Mouse (Mus musculus): ENCODE data around the gene Pdhx.

Gene Pdhx

DNA sequence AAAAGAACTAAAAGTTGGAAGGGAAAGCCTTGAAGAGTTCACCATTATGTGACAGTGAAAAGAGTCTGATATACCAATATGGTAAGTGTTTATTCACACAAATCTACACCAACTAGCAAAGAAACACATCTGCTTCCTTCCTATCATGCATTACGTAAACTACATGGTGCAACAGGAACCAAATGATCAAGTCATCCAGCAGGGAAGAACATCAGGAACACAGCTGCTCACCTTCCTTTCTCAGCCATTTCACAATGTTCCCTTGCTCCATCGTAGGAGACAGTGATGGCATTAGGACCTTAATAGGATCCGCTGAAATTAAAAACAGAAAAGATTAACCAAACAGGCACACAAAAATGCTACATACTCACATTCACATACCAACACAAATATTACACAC lies 15.0 kb downstream of the Pdhx start:
- no peak for DNase-seq (ENCODE audit: low spot score)

- DNase-seq (ENCODE audit: low spot score) = no peak
Measured at GRCm38 (mm10) chr2:103055820-103056219, 17.5 kb downstream of the Pdhx start.

- no peak for DNase-seq (ENCODE audit: low spot score)
Measured at GRCm38 (mm10) chr2:103051937-103052893, 21.1 kb downstream of the Pdhx start.

DNA sequence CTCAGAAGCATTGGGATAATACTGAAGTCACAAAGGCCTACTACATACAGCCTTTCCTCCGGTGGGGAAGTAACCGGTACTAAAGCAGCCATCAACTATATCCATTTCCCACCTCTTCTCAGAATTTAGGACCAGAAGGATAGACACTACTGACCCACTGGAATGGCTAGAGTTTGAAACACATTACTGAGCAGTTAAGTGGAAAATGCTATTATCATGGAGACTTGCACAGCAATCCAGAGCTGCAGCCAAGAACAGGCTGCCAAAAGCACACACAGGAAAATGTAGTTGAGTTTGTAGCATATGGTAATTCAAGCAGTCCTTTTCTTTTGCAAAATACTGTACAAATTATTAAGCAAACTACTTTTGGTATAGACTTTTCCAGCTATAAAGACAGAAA lies 28.0 kb downstream of the Pdhx start:
- DNase-seq (ENCODE audit: low spot score) = no peak

DNA sequence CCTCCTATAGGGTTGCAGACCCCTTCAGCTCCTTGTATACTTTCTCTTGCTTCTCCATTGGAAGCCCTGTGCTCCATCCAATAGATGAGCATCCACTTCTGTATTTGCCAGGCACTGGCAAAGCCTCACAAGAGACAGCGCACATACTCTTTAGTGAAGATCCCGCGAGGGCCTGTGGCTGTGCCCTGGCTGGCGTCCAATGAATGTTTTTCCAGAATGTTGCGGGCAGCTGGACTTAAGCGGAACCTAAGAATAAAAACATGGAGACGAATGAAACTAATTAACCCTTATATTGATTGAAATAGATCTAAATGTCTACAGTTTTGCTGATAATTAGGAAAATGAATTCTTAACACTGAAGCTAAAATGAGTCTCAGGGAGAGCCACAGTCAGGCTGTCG lies 32.4 kb downstream of the Pdhx start:
- no peak for DNase-seq (ENCODE audit: low spot score)

- no peak for DNase-seq (ENCODE audit: low spot score)
Measured at GRCm38 (mm10) chr2:103037831-103038230, 35.5 kb downstream of the Pdhx start.

DNA sequence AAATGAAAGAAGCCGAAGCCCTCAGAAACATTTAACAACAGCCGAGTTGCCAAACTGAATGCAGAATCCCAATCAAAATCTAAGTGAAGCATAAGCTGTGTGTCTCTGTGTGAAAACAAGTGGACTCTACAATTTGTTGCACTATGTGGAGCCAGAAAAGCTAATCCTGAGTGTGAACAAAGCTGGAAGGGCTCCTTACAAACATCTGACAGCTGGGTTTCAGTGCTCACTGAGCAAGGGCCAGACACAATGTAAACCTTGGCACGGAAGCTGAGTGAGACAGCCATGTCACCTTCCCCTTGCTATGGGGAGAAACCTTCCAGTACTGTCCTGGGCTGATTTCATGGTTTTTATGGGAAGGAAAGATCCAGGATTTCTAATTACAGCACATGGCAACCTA lies 50.6 kb downstream of the Pdhx start:
- no peak for DNase-seq (ENCODE audit: low spot score)

DNA sequence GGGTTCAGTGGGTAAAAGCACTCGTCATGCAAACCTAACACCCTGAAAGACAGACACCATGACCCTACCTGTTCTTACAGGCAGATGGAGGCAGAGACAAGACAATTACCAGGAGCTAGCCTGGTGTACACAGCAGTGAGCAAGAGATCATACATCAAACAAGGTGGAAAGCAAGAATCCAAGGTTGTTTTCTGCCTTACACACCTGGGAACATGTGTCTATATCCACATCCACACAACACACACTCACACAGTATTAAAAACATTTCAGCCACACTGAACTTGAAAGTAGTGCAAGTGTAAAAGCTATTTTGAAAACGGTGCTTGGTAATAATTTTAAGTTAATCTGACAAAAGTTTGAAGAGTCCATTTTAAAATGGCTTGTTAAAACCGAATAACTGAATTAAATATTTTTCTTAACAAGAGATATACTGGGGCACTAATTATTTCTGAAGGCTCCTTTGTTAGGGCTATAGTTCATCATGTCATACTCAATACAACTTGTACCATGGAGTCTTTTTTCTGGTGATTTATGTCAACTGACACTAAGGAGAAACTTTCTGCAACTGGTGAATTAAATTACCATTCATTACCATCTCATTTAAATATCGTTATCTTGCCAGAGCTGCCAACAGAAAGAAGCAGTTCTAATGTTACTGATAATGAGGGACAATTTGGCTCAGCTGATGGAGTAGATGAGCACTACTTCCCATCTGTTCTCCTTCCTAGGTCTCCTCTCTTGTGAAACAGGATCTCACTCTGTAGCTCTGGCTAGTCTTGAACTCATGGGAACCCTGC lies 52.9 kb downstream of the Pdhx start:
- DNase-seq (ENCODE audit: low spot score) = no peak

GRCm38 (mm10) chr2:103018817-103019494 lies 54.4 kb downstream of the Pdhx start:
- DNase-seq (ENCODE audit: low spot score) = peak; percentile 13

DNA sequence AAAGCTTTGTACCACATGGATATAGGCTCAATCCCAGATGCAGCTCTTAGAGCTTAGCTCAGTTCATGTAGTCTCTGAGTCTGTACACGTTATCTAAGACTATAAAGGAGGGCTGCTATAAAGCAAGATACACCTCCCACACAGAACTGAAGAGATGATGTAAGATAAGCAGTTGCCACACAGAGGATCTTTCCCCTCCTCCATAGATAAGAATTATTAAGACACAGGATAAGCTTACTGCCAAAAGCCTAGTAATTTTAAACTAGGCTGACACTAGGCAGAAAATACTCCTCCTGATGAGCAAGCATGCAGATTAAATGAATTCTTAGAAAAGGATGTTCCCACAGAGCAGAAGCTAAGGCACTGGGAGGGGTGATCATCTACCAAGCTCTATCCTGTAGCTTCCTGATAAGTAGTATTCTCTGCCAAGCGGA lies 55.9 kb downstream of the Pdhx start:
- no peak for DNase-seq (ENCODE audit: low spot score)

GRCm38 (mm10) chr2:103016089-103016488 lies 57.2 kb downstream of the Pdhx start:
- no peak for DNase-seq (ENCODE audit: low spot score)

DNA sequence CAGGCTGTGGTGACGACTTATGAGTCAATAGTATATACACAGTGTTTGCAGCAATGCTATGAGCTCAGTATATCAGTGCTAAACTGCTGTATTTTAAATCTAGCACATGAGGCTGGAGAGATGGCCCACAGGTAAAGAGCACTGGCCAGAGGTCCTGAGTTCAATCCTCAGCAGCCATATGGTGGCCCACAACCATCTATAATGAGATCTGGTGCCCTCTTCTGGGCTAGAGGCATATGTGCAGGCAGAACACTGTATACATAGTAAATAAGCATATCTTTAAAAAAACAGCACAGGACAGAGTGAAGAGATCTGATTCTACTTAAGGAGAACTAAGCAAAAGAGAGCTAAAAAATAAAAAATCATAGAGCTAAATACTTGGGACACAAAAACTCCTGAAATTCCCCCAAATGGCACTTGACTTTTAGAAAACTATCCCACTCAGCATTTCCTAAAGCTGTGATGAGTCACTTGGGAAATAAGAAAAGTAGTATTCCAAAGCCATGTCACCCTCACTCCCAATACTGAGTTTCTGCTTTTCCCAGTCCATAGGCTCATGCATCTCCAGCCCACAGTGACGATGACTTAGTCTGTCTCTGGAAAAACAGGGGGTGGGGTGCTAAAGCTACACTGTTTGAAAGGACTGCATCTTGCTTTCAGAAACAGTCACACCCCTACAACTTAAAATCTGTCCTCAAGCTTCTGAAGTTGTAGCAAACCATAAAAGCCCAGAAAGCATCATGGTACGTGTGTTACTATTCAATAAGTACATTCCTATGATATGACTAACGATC lies 60.3 kb downstream of the Pdhx start:
- no peak for DNase-seq (ENCODE audit: low spot score)

DNA sequence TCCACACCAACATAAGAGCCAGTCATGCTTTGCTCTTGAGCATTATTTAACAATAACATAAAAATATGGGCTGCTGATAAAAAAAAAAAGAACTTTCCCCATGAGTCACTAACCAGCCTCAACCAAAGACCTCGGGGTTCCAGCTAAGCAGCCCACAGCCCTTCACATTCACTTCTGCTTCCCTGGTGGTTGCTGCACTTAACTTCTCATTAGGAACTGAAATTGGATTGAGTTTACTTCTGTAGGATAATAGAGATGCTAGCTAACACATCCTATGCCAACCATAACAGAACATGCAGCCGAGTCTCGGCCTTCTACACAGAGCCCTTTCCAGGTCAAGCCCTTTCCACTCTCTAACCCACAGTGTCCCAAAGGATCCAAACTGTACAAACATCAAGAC lies 65.1 kb downstream of the Pdhx start:
- no peak for DNase-seq (ENCODE audit: low spot score)

DNA sequence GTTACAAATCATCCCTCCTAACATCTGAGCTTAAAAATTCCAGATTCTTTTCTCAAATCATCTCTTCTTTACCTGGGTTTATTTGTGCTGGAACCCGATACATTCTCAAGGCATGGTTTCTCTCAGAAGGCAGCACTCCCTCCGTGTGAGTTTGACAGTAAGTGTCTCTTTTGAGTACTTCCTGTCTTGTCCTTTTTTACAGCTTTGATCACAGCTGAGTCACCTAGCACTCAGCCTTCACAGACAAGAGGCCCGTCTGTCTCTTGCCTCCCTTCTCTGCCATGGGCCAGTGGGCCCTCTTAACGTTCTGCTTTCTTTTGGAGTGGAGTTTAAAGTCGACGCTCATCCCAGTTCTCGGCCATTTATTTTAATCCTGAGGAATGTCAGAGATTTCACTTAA lies 68.7 kb downstream of the Pdhx start:
- DNase-seq (ENCODE audit: low spot score) = no peak

GRCm38 (mm10) chr2:102999153-102999575 lies 74.1 kb downstream of the Pdhx start:
- no peak for DNase-seq (ENCODE audit: low spot score)

DNA sequence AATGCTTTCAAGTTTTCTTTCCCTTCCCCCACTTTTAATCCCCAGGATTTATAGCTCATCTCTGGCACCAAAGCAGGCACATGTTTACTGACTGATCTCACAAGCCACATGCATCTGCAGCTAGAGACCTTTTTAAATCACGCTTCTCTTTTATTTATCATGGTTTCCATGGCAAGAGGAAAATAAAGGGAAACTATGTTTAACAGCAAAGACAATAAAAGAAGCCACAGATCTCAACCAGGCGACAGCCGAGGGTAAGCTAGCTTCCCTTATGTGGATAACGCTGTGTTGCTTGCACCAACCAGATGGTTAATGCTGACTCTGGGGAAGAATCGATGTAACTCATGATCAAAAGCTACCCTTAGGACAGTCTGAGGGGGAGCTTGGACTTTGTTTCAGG lies 75.0 kb downstream of the Pdhx start:
- DNase-seq (ENCODE audit: low spot score) = no peak

DNA sequence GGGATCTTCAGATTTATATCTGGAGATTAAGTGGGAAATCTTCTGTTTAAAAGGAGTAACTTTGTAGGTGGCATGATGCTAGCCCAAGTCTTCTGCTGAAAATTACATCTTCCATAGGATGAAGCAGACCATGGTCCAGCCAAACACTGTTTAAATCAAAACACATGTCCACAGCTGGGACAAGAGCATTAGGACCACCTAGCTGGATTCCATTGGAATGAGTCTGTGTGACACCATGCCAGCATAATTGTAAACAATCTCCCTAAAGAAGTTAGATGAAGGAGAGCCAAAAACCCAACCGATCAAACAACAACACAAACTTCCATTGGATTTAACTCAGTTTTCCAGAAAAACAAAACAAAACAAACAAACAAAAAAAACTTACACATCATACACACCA lies 75.4 kb downstream of the Pdhx start:
- no peak for DNase-seq (ENCODE audit: low spot score)

DNA sequence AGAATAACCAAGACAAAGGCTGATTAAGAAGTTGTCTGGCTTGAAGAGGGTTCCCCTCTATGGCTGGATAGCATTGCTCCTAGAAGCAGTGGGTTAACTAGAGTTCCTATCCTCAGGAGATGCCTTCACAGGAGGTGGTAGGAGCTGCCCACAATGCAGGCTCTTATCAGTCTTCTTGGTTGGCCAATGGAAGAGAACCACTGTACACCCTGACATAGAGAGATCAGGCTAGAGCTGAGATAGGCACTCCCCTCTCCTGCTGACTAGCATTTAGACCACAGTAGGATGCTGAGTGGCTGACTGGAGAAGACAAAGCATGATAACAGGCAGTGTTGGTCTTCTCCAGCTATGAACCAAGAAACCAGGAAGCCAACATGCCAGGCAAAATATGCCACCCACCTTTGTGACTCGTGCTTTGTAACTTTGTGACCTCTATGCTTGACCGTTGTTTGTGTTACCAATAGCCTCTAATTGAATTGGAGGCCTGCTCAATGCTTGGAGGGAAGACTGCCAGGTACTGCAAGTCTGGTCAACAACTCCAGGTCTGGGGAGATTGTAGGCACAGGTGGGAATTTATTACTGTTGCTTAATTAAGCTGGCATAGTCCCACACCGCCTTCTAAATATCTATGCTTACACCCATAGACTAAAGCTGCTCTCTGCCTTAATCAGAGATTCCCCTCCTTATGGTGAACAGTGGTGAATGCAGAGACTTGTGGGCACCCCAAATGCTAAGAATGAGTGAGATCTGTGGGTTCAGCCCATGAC lies 79.3 kb downstream of the Pdhx start:
- DNase-seq (ENCODE audit: low spot score) = no peak

- no peak for DNase-seq (ENCODE audit: low spot score)
Measured at GRCm38 (mm10) chr2:102992405-102992804, 80.9 kb downstream of the Pdhx start.

- peak; percentile 38 for DNase-seq (ENCODE audit: low spot score)
Measured at GRCm38 (mm10) chr2:102990301-102990702, 83.0 kb downstream of the Pdhx start.

DNA sequence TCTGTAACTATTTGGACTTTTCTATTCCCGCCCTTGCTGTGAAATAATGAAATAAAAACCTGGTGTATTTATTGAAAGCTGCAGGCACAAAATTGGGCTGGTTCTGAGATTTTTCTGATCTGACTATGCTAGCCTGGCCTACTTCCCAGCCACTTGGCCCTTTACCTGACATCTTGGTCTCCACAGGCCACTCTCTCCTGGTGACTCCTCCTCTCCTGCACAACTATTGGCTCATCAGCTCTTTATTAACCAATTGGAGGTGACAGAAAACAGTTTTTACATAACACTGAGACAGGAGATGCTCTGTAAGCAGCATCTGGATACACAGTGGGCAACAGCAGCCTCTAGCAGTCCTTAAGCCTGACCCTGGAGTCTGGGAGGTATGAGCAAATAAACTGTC lies 83.9 kb downstream of the Pdhx start:
- DNase-seq (ENCODE audit: low spot score) = no peak
